Mouse (Mus musculus) heart, adult 2 months (tissue): ENCODE measurements around the gene Sept4. TPM values are rescaled to one million over a fixed set of nuclear protein-coding genes. Genes with fewer than 3 reads are reported as not detected.

ENCODE experiments used
- DNase-seq, 2 experiments: peaks; one replicate each; pipeline ENCODE4 v3.0.0; 2021
- H3K27ac ChIP-seq: fragments of 200-600 bp; 2 replicates; pipeline ENCODE4 v1.8.1; 2022
- H3K27me3 ChIP-seq: fragments of 200-500 bp; 2 replicates; pipeline ENCODE4 v1.6.1; 2012; ENCODE audit warnings: mild to moderate bottlenecking, low read length, inconsistent platforms, mixed read lengths; ENCODE audit not compliant: control insufficient read depth, insufficient read depth
- H3K36me3 ChIP-seq: fragments of 200-500 bp; 2 replicates; pipeline ENCODE4 v1.6.1; 2012; ENCODE audit warnings: low read length, inconsistent platforms; ENCODE audit not compliant: control insufficient read depth, insufficient read depth
- H3K4me1 ChIP-seq: fragments of 200-500 bp; 2 replicates; pipeline ENCODE4 v1.6.1; 2011; ENCODE audit warnings: low read length; ENCODE audit not compliant: control insufficient read depth, insufficient read depth
- H3K4me3 ChIP-seq: fragments of 200-600 bp; 2 replicates; pipeline ENCODE4 v1.8.1; 2022
- H3K79me2 ChIP-seq: fragments of 200-500 bp; replicated peaks from 2 replicates; pipeline ENCODE4 v1.6.1; 2012; ENCODE audit warnings: mild to moderate bottlenecking, inconsistent platforms, low read length, moderate library complexity, mixed read lengths; ENCODE audit not compliant: control insufficient read depth, insufficient read depth
- H3K9ac ChIP-seq: fragments of 200-500 bp; 2 replicates; pipeline ENCODE4 v1.6.1; 2012; ENCODE audit warnings: low read depth, mild to moderate bottlenecking, control low read depth, inconsistent platforms, low read length, mixed read lengths
- CTCF ChIP-seq: fragments of 200-600 bp; IDR thresholded peaks from 2 replicates; pipeline ENCODE4 v1.8.1; 2022; ENCODE audit warnings: antibody characterized with exemption, mild to moderate bottlenecking, moderate library complexity
- EP300 ChIP-seq: fragments of 200-500 bp; IDR thresholded peaks from 2 replicates; pipeline ENCODE4 v1.6.1; 2011; ENCODE audit warnings: low read depth, low read length, control low read depth; ENCODE audit not compliant: insufficient read depth
- POLR2A ChIP-seq: fragments of 200-500 bp; IDR thresholded peaks from 2 replicates; pipeline ENCODE4 v1.6.1; 2011; ENCODE audit warnings: mild to moderate bottlenecking, low read depth, low read length, control low read depth; ENCODE audit not compliant: insufficient read depth
- WGBS: fragments of 180-500 bp; shearing (Covaris S2); methylation state at CpG from one replicate; pipeline ENCODE4 v1.1.7; 2018; 5-methylcytosine and 5-hydroxymethylcytosine counted together
- intact Hi-C: fragments of 180-260 bp; cut with DNase I; formaldehyde crosslinking; loops from one replicate; pipeline ENCODE4 v1.15.1; 2025
- polyA plus RNA-seq: library from polyadenylated mRNA; depleted of rRNA; stranded (reverse); fragments of >200 nt; gene quantifications from 2 replicates; pipeline ENCODE4 v1.2.3, GENCODE M21; 2012
- total RNA-seq, 2 experiments: library from RNA; stranded (reverse); gene quantifications; 2 replicates each; pipeline ENCODE4 v1.2.3; 2021

Sept4 gene
- total and polyA plus RNA-seq, 3 experiments: 36.7 to 39.9 (median 38.6) TPM

DNA sequence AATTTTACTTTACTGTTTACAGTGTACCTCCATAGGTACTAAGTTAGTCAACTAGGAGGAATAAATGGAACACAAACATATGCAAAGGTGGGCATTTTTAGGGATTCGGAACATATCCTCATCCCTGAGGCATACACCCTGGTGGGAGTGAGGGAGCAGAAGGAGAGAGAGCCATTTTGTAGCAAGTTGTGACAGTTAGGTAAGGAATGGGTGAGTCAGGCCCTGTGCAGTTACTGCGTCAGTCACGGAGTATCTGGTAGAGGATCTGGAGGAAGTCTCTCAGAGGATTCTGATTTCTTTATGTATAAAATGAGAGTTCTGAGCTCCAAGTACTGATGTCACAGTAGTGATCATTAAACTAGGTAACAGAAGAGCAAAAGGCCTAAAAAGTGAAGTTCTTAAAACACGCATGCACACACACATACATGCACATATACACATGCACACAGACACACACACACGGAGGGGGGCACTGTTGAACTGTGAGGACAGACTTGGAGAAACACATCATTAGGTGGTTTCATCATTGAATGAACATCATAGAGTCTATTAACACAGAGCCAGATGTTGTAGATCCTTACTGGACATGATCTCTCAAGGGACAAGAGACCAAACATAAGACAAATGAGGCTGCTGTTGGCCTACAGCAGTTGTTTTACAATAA, 18.6 kb downstream of the Sept4 start:
- H3K27ac ChIP-seq: no peak overlapping the region
- H3K4me3 ChIP-seq: no peak overlapping the region
- no peaks in the 10 kb centered on the region for H3K79me2 ChIP-seq
- TF ChIP-seq EP300: no peak
- no peak for TF ChIP-seq CTCF
- TF ChIP-seq POLR2A: no peak
- 87% methylated on average over 5 of the region's 5 CpGs for WGBS
- H3K9ac ChIP-seq: no peak overlapping the region
- H3K4me1 ChIP-seq: peaks cover 17% of the 10 kb centered on the region
- intact Hi-C loops: no loop called here
- DNase-seq: no peak
- H3K36me3 ChIP-seq: peaks cover 14% of the 10 kb centered on the region
- no peaks in the 10 kb centered on the region for H3K27me3 ChIP-seq

DNA sequence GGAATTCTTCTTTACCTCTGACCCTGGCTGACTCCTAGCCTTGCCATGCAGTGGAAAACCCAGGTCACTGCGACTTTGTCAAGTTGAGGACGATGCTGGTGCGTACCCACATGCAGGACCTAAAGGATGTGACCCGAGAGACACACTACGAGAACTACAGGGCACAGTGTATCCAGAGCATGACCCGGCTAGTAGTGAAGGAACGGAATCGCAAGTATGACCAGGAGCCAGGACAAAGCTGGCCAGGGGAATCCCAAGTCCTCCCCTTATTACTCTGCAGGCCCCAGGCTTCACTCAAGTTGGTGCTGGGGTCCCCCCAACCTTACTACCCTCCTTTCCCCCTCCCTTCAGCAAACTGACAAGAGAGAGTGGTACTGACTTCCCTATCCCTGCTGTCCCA, 20.9 kb downstream of the Sept4 start:
- no peak overlapping the region for H3K4me3 ChIP-seq
- intact Hi-C loops: loop anchor here (5.0 kb wide), 2 partner anchors 167 to 372 kb away; no protein-coding TSS in a partner anchor
- H3K4me1 ChIP-seq: peaks cover 12% of the 10 kb centered on the region
- whole genome bisulfite sequencing: 74% methylated on average over 8 of the region's 8 CpGs
- H3K79me2 ChIP-seq: no peaks in the 10 kb centered on the region
- H3K27me3 ChIP-seq: no peaks in the 10 kb centered on the region
- DNase-seq: no peak
- peaks cover 9% of the 10 kb centered on the region for H3K36me3 ChIP-seq
- no peak overlapping the region; the same call in 1 of the 2 replicates for H3K9ac ChIP-seq
- peak overlapping the region; percentile 97 for H3K27ac ChIP-seq
- TF ChIP-seq POLR2A (no peak), EP300 (no peak), CTCF (no peak)

DNA sequence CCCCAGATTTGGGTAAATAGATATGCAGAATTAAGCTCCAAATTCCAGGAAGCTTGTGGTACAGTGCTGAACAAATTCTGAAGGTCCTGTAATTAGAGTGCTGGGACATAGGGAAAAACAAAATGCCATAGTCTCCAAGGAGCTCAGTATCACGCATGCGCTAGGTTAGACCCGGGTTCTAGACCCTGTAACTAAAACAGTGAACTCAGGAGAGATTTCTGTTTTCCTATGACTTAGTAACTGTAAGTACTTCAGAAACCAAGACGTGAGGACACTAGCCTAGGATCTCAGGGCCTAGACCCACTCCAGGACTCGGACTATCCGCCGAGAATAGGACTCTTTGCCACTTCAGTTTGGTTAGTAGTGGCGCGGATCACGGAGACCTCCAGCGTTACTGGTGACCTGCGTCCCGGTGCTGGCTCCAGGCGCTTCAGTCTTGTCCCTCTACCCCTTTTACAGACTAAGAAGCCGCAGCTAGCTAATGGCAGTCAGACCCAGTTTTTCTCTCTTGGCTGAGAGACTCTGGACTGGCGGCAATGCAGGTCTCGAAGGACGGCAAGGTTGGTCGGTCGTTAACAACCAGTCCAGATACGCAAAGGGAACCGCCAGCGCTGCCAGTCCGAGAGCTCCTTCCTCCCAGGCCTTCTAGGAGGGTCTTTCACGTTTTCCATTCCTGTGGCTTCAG, 22.3 kb downstream of the Sept4 start:
- TF ChIP-seq POLR2A: no peak
- no peak for TF ChIP-seq EP300
- TF ChIP-seq CTCF: no peak
- no peaks in the 10 kb centered on the region for H3K79me2 ChIP-seq
- H3K4me1 ChIP-seq: peaks cover 13% of the 10 kb centered on the region
- peak overlapping the region; percentile 81 for H3K4me3 ChIP-seq
- intact Hi-C loops: loop anchor here (5.0 kb wide), 2 partner anchors 169 to 374 kb away; no protein-coding TSS in a partner anchor
- peak overlapping the region; percentile 85 for H3K9ac ChIP-seq
- peaks cover 9% of the 10 kb centered on the region for H3K36me3 ChIP-seq
- no peaks in the 10 kb centered on the region for H3K27me3 ChIP-seq
- 1% methylated on average over 25 of the region's 25 CpGs for WGBS
- peak overlapping the region; percentile 97 for H3K27ac ChIP-seq
- DNase-seq: peak; percentile 54 to 73

DNA sequence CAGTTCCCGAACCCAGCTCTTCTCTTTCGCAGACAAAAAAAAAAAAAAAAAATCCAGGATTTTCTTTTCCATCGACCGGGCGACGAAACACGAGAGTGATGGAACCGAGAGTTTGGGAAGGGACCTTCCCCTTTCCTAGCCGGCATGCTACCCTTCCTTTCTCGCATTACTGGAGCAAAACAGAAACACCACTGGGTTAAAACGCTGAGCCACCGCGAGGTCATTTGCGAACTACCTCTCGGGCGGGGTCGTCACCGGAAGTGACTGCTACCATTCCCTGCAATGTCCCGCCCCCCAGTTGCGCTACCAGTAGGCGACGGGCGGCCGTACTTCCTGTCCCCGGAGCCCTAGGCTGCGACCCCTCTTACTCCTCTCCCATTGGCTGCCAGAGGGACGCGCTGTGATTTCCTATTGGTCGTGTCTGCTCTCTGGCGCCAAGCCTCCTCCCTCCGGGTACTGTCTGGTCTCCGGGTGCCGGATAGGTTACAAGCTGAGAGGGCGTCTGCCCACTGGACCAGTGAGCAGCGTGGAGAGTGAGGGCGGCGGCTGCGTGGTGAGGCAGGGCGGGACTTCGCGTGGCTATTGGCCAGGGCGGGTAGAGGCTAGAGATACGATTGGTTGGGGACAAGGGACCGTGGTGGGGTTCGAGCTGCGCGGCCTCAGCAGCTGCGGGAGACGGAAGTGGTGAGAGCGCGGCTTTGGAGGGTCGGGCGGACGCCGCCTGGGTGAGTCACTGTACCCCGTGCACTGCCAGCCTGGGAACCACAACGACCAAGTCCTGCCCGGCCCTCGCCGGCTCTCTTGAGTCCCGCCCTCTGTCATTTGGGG, 23.0 kb downstream of the Sept4 start, which contains the start of gene Mtmr4:
Gene Mtmr4, plus strand, starts transcription at position 637 of the 828 bp plus-strand sequence.
- Histone ChIP-seq H3K36me3 (peaks cover 9% of the 10 kb centered on the region), H3K4me3 (peak within 1 kb of the TSS; percentile 81), H3K9ac (peak within 1 kb of the TSS; percentile 85), H3K27me3 (no peaks in the 10 kb centered on the region), H3K79me2 (no peaks in the 10 kb centered on the region), H3K27ac (peak within 1 kb of the TSS; percentile 99), H3K4me1 (peaks cover 14% of the 10 kb centered on the region)
- intact Hi-C loops: loop anchor here (5.0 kb wide), 2 partner anchors 169 to 374 kb away; no protein-coding TSS in a partner anchor
- WGBS: under 1% methylated on average over 61 of the region's 61 CpGs
- DNase-seq: peak; percentile 97 to 100
- TF ChIP-seq EP300 (peak; percentile 89), CTCF (peak; percentile 32), POLR2A (peak; percentile 99)

DNA sequence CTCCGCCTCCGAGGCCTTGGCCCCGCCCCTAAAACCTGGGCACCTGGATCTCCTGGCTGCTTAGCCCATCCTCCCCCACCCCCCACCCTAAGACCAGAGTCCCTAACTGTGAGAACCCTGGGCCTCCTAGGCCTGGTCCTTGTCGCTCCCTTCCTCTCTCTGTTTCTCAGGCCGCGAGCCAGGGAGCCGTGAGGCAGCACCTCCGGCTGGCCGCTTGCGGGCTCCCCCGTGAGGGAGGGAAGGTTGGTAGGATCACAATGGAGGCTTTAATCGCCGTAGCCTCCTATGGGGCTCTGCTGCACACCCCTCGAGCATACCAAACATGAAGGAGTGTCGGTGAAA, 23.6 kb downstream of the Sept4 start:
- Histone ChIP-seq H3K9ac (peak overlapping the region; percentile 74), H3K79me2 (no peaks in the 10 kb centered on the region), H3K4me3 (peak overlapping the region; percentile 66), H3K27me3 (no peaks in the 10 kb centered on the region), H3K36me3 (peaks cover 9% of the 10 kb centered on the region), H3K27ac (peak overlapping the region; percentile 99), H3K4me1 (peaks cover 14% of the 10 kb centered on the region)
- intact Hi-C loops: loop anchor here (5.0 kb wide), 2 partner anchors 170 to 375 kb away; no protein-coding TSS in a partner anchor
- DNase-seq: no peak
- 0% methylated on average over 15 of the region's 15 CpGs for WGBS
- TF ChIP-seq EP300: no peak
- peak; percentile 52 for TF ChIP-seq CTCF
- no peak for TF ChIP-seq POLR2A
